Mouse (Mus musculus): ENCODE data around the gene Fbrsl1. TPM values are rescaled to one million over a fixed set of nuclear protein-coding genes. Genes with fewer than 3 reads are reported as not detected.

The Fbrsl1 gene
- polyA plus RNA-seq, 1 experiment, result 25.6 TPM

GRCm38 (mm10) chr5:110361465-110361864 is 86.8 kb downstream of the Fbrsl1 start:
- WGBS, result 92% methylated on average over 6 of the region's 6 CpGs
- no peak overlapping the region for H3K4me3 ChIP-seq (replicated peaks; ENCODE audit: control insufficient read depth, low read depth, low read length)
- H3K27ac ChIP-seq (ENCODE audit: control insufficient read depth, insufficient read depth, low read depth, low read length, poor library complexity), result no peak overlapping the region
- H3K4me1 ChIP-seq (ENCODE audit: control insufficient read depth, insufficient read depth, low read length), result no peaks in the 10 kb centered on the region; the same call in 1 of the 2 replicates
- no peak for TF ChIP-seq POLR2A (IDR thresholded peaks at IDR 0.05; ENCODE audit: borderline replicate concordance, control insufficient read depth, low read depth, low read length)
- TF ChIP-seq CTCF (IDR thresholded peaks at IDR 0.05; ENCODE audit: control insufficient read depth, insufficient read depth, low read length), result no peak

DNA sequence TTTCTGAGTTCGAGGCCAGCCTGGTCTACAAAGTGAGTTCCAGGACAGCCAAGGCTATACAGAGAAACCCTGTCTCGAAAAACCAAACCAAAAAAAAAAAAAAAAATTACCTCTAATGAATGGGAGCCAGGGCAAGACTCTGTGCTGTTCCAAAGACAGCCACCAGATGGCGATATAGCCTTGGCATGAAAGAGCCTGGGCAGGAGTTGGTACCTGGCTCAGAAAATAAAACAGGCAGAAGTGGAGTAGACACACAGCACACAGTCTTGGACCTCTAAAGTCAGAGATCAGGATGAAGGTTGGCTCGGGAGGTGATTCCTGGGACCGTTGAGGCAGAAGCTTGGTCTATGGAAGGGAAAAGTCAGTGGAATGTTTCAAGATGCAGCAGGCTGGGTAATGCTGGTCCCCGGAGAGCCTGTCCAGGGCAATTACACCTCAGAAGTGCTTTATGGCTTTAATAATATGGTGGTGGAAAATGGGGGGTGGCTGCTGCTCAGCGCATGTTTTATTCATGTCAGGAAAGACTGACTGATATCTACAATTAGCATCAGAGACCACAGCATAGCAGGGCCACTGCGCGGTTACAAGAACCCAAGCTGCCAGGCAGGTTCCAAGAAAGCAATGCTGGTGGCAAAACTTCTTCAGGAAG is 90.6 kb downstream of the Fbrsl1 start:
- peak; percentile 82 for TF ChIP-seq CTCF (IDR thresholded peaks at IDR 0.05; ENCODE audit: control insufficient read depth, insufficient read depth, low read length)
- TF ChIP-seq POLR2A (IDR thresholded peaks at IDR 0.05; ENCODE audit: borderline replicate concordance, control insufficient read depth, low read depth, low read length), result no peak
- Histone ChIP-seq H3K4me1 (ENCODE audit: control insufficient read depth, insufficient read depth, low read length) (no peaks in the 10 kb centered on the region), H3K4me3 (replicated peaks; ENCODE audit: control insufficient read depth, low read depth, low read length) (no peak overlapping the region), H3K27ac (ENCODE audit: control insufficient read depth, insufficient read depth, low read depth, low read length, poor library complexity) (no peak overlapping the region)
- 39% methylated on average over 9 of the region's 9 CpGs for WGBS

DNA sequence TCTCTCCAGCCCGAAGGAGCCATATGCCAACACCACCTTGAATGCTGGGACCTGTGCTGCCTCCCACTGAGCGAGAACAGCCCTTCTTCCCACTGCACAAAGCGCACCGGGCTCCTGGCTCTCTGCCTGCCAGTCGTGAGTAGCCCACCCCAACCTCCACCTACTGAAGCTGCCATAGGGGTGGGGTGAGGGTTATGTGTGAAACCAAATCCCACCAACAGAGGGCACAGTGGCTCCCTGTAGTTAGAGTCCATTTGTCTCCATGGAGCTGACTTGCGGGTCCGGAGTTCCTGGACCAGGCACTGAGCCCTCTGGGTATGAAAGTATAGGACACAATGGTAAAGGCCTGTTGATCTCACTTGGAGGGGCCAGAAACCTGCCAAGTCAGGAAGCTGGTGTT is 93.6 kb downstream of the Fbrsl1 start:
- H3K4me3 ChIP-seq (replicated peaks; ENCODE audit: control insufficient read depth, low read depth, low read length), result no peak overlapping the region
- H3K27ac ChIP-seq (ENCODE audit: control insufficient read depth, insufficient read depth, low read depth, low read length, poor library complexity), result no peak overlapping the region
- TF ChIP-seq CTCF (IDR thresholded peaks at IDR 0.05; ENCODE audit: control insufficient read depth, insufficient read depth, low read length) (peak; percentile 29; the same call in 1 of the 2 replicates), POLR2A (IDR thresholded peaks at IDR 0.05; ENCODE audit: borderline replicate concordance, control insufficient read depth, low read depth, low read length) (no peak)
- 13% methylated on average over 7 of the region's 7 CpGs for WGBS
- no peaks in the 10 kb centered on the region for H3K4me1 ChIP-seq (ENCODE audit: control insufficient read depth, insufficient read depth, low read length)

DNA sequence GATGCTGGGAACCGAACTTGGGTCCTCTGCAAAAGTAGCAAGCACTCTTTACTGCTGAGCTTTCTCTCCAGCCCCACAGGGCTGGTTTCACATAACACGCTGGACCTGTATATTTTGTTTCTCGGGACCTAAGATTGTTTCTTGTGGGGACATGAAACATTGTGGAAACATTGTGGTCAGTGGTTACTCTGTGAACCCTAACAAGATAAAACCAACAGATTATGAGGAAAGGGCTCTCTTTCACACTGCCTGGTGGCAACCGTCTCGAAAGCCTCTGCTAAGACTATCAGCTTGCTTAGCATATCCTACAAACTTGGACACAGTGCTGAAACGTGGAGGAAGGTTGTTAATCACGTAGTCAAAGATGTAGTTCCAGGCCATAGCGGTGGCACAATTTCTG is 101.3 kb downstream of the Fbrsl1 start:
- TF ChIP-seq CTCF (IDR thresholded peaks at IDR 0.05; ENCODE audit: control insufficient read depth, insufficient read depth, low read length), result no peak
- no peak for TF ChIP-seq POLR2A (IDR thresholded peaks at IDR 0.05; ENCODE audit: borderline replicate concordance, control insufficient read depth, low read depth, low read length)
- WGBS, result 56% methylated on average over 8 of the region's 8 CpGs
- H3K27ac ChIP-seq (ENCODE audit: control insufficient read depth, insufficient read depth, low read depth, low read length, poor library complexity), result no peak overlapping the region

GRCm38 (mm10) chr5:110345553-110345952 is 102.8 kb downstream of the Fbrsl1 start:
- Histone ChIP-seq H3K4me3 (replicated peaks; ENCODE audit: control insufficient read depth, low read depth, low read length) (no peak overlapping the region), H3K27ac (ENCODE audit: control insufficient read depth, insufficient read depth, low read depth, low read length, poor library complexity) (no peak overlapping the region), H3K4me1 (ENCODE audit: control insufficient read depth, insufficient read depth, low read length) (no peaks in the 10 kb centered on the region; the same call in 1 of the 2 replicates)
- TF ChIP-seq CTCF (IDR thresholded peaks at IDR 0.05; ENCODE audit: control insufficient read depth, insufficient read depth, low read length) (no peak), POLR2A (IDR thresholded peaks at IDR 0.05; ENCODE audit: borderline replicate concordance, control insufficient read depth, low read depth, low read length) (no peak)
- 27% methylated on average over 4 of the region's 4 CpGs for WGBS

More for the DNA sequence above, 101.3 kb downstream of the Fbrsl1 start:
- Histone ChIP-seq H3K4me1 (ENCODE audit: control insufficient read depth, insufficient read depth, low read length) (no peaks in the 10 kb centered on the region; the same call in 1 of the 2 replicates), H3K4me3 (replicated peaks; ENCODE audit: control insufficient read depth, low read depth, low read length) (no peak overlapping the region)

GRCm38 (mm10) chr5:110344524-110344923 is 103.8 kb downstream of the Fbrsl1 start, which contains the start of gene Lrcol1:
TSS of gene Lrcol1 (plus strand) at chr5:110344730.
- TF ChIP-seq POLR2A (IDR thresholded peaks at IDR 0.05; ENCODE audit: borderline replicate concordance, control insufficient read depth, low read depth, low read length) (no peak), CTCF (IDR thresholded peaks at IDR 0.05; ENCODE audit: control insufficient read depth, insufficient read depth, low read length) (no peak)
- no peak within 1 kb of the TSS for H3K4me3 ChIP-seq (replicated peaks; ENCODE audit: control insufficient read depth, low read depth, low read length)
- no peak within 1 kb of the TSS for H3K27ac ChIP-seq (ENCODE audit: control insufficient read depth, insufficient read depth, low read depth, low read length, poor library complexity)
- WGBS, result 65% methylated on average over 4 of the region's 4 CpGs
- H3K4me1 ChIP-seq (ENCODE audit: control insufficient read depth, insufficient read depth, low read length), result no peaks in the 10 kb centered on the region; the same call in 1 of the 2 replicates

- no peak within 1 kb of the TSS for H3K4me3 ChIP-seq (replicated peaks; ENCODE audit: control insufficient read depth, low read depth, low read length)
- no peaks in the 10 kb centered on the region; the same call in 1 of the 2 replicates for H3K4me1 ChIP-seq (ENCODE audit: control insufficient read depth, insufficient read depth, low read length)
- no peak within 1 kb of the TSS for H3K27ac ChIP-seq (ENCODE audit: control insufficient read depth, insufficient read depth, low read depth, low read length, poor library complexity)
- 5% methylated on average over 43 of the region's 43 CpGs for WGBS
- TF ChIP-seq CTCF (IDR thresholded peaks at IDR 0.05; ENCODE audit: control insufficient read depth, insufficient read depth, low read length), result no peak
- TF ChIP-seq POLR2A (IDR thresholded peaks at IDR 0.05; ENCODE audit: borderline replicate concordance, control insufficient read depth, low read depth, low read length), result no peak
Measured at GRCm38 (mm10) chr5:110342648-110343284, 105.5 kb downstream of the Fbrsl1 start, which contains the start of gene P2rx2. TSS of gene P2rx2 (minus strand) at chr5:110343212.

DNA sequence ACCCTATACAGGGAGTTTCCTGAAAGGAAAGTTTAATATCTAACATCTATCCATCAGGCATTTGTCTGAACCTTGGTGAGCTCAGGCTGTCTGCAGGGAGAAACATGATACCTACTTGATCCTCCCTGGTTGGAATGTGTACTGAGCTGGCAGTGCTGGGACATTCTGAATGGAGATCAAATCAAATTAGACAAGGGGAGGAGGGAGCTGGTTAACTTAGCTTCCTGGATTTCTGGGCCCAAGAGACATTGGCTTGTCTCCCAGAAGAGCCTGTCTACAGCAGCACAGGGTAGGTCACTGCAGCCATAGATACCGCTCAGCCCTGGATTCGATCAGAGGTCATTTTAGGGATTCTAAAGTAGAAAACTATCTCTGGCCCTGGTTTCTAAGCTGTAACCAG is 109.5 kb downstream of the Fbrsl1 start:
- TF ChIP-seq POLR2A (IDR thresholded peaks at IDR 0.05; ENCODE audit: borderline replicate concordance, control insufficient read depth, low read depth, low read length), result no peak
- no peak for TF ChIP-seq CTCF (IDR thresholded peaks at IDR 0.05; ENCODE audit: control insufficient read depth, insufficient read depth, low read length)
- no peak overlapping the region for H3K4me3 ChIP-seq (replicated peaks; ENCODE audit: control insufficient read depth, low read depth, low read length)
- no peaks in the 10 kb centered on the region; the same call in 1 of the 2 replicates for H3K4me1 ChIP-seq (ENCODE audit: control insufficient read depth, insufficient read depth, low read length)
- no peak overlapping the region for H3K27ac ChIP-seq (ENCODE audit: control insufficient read depth, insufficient read depth, low read depth, low read length, poor library complexity)
- 70% methylated on average over 2 of the region's 2 CpGs for WGBS

Measured in bone marrow, adult 2 months (tissue).